ENCODE assay signal across 11 mouse cellular contexts in genomic region chr6:4733208-4733607, GRCm38 (mm10). TPM values are rescaled to one million over a fixed set of nuclear protein-coding genes. Genes with fewer than 3 reads are reported as not detected.
A peak's percentile ranks its signal among the peaks of the same experiment; 100 is the strongest.
DNase-seq lines count a peak whose midpoint lies in the region; ATAC-seq and TF ChIP-seq lines count a peak whose summit lies in the region.
"Had no signal": no experiment of that assay in that cellular context is flagged by ENCODE, and none has a peak within 500 bp of the region (broad histone marks: within the 10 kb centered on the region; RNA-seq: fewer than 3 reads in every experiment).

No protein-coding gene starts in this region.

- peak; percentile 61 for DNase-seq in heart, adult 11 months
- DNase-seq in heart, postnatal 25 days (ENCODE audit: low spot score), result no peak
- no peak for DNase-seq in kidney, postnatal 25 days
- no peak for DNase-seq in ES-E14 (ENCODE audit: low read depth, low spot score)
- no peak for DNase-seq in thymus, postnatal 10 days (ENCODE audit: low spot score in 2 of 2)
- DNase-seq in thymus, postnatal 14 days, result no peak
- DNase-seq: gastrocnemius, postnatal 10 days; kidney, adult 18-20 months had no signal

- H3K4me2 ChIP-seq in kidney, embryonic 16.5 days (replicated peaks; ENCODE audit: low read depth, low read length), result no peak overlapping the region
- H3K4me2 ChIP-seq in intestine, embryonic 15.5 days (replicated peaks), result no peak overlapping the region

- intact Hi-C loops in heart, postnatal 25 days (cut with DNase I), result no loop called here

- no peaks in the 10 kb centered on the region for H3K36me3 ChIP-seq in kidney, embryonic 16.5 days (ENCODE audit: insufficient read depth, low read length)
- no peaks in the 10 kb centered on the region for H3K36me3 ChIP-seq in ES-E14 (ENCODE audit: control insufficient read depth, insufficient read depth, low read length, poor library complexity, severe bottlenecking)
- H3K36me3 ChIP-seq in intestine, embryonic 15.5 days, result no peaks in the 10 kb centered on the region

- no peaks in the 10 kb centered on the region for H3K27me3 ChIP-seq in kidney, embryonic 16.5 days (ENCODE audit: insufficient read depth, low read length)
- H3K27me3 ChIP-seq in intestine, embryonic 15.5 days (replicated peaks), result no peaks in the 10 kb centered on the region

- WGBS in kidney, embryonic 16.5 days, result 37% methylated on average over 8 of the region's 8 CpGs
- WGBS in intestine, embryonic 15.5 days, result 48% methylated on average over 8 of the region's 8 CpGs

- no peaks in the 10 kb centered on the region for H3K9me3 ChIP-seq in kidney, embryonic 16.5 days (ENCODE audit: low read length)
- no peaks in the 10 kb centered on the region for H3K9me3 ChIP-seq in ES-E14 (ENCODE audit: control insufficient read depth, insufficient read depth, low read depth, low read length)
- no peaks in the 10 kb centered on the region for H3K9me3 ChIP-seq in intestine, embryonic 15.5 days

- peak; percentile 73; the same call in 1 of the 2 replicates for ATAC-seq in kidney, embryonic 16.5 days (ENCODE audit: low FRiP score, low TSS enrichment)
- ATAC-seq in intestine, embryonic 15.5 days, result peak; percentile 87

- H3K4me3 ChIP-seq in kidney, embryonic 16.5 days (ENCODE audit: low read length), result no peak overlapping the region
- peak overlapping the region in 1 of 2 experiments; percentile 19; a peak in 1 of 4 replicates for H3K4me3 ChIP-seq in ES-E14 (ENCODE audit: insufficient read depth in 1 of 2, low read depth in 1 of 2, low read length in 2 of 2, poor library complexity in 1 of 2, severe bottlenecking in 1 of 2)
- H3K4me3 ChIP-seq in intestine, embryonic 15.5 days (replicated peaks), result no peak overlapping the region

- no peak overlapping the region for H3K9ac ChIP-seq in kidney, embryonic 16.5 days (replicated peaks; ENCODE audit: low read length)
- 0 out of 2 replicates have a peak overlapping the region, but pooled peaks have one; percentile 18 for H3K9ac ChIP-seq in ES-E14 (ENCODE audit: insufficient read depth, low read depth, low read length, poor library complexity, severe bottlenecking)
- H3K9ac ChIP-seq in intestine, embryonic 15.5 days, result no peak overlapping the region

- 0 out of 2 replicates have a peak, but pooled peaks cover 9% of the 10 kb centered on the region for H3K4me1 ChIP-seq in kidney, embryonic 16.5 days (ENCODE audit: insufficient read depth, low read length)
- H3K4me1 ChIP-seq in ES-E14 (ENCODE audit: control insufficient read depth in 2 of 2, insufficient read depth in 2 of 2, low read length in 2 of 2, poor library complexity in 1 of 2), result peaks cover 6 to 11% of the 10 kb centered on the region in 2 experiments; a peak in 3 of 4 replicates
- 0 out of 2 replicates have a peak, but pooled peaks cover 6% of the 10 kb centered on the region for H3K4me1 ChIP-seq in intestine, embryonic 15.5 days (replicated peaks)

- no peak overlapping the region for H3K27ac ChIP-seq in kidney, embryonic 16.5 days (ENCODE audit: low read length)
- H3K27ac ChIP-seq in ES-E14 (ENCODE audit: insufficient read depth, low read depth, low read length, poor library complexity, severe bottlenecking), result no peak overlapping the region
- H3K27ac ChIP-seq in intestine, embryonic 15.5 days, result no peak overlapping the region
- H3K27ac ChIP-seq: macrophage had no signal

- in situ Hi-C loops in ES-E14 (cut with MboI; ENCODE audit: low sequenced_read_pairs in 2 of 2, unreplicated experiment in 2 of 2), result no loop called here

TF ChIP-seq in ES-E14, 5 proteins besides CTCF, POLR2A, EP300 and RAD21:
- TF ChIP-seq ZNF384 (IDR thresholded peaks at IDR 0.05; ENCODE audit: low read depth, low read length) (no peak), MAFK (IDR thresholded peaks at IDR 0.05; ENCODE audit: insufficient read depth, low read depth, low read length) (0 out of 2 replicates have a peak, but pooled peaks have one; percentile 15), HCFC1 (IDR thresholded peaks at IDR 0.05; ENCODE audit: borderline replicate concordance, insufficient read depth, low read length) (no peak)

RNA-seq across cellular contexts. Expression of gene Sgce, which starts 13.8 kb away (rescaled TPM):
- total RNA-seq in heart, postnatal 25 days (2021), result 10 to 100 TPM; 19.4 to 22.7 TPM
- 47.4 and 50.8 TPM in 2 replicates for polyA plus RNA-seq in kidney, embryonic 16.5 days (2015; fragmentation: Nextera tagmentation; extraction: Ambion mirVana)
- 9.0 and 19.1 TPM in 2 replicates for total RNA-seq in ES-E14 (2012; rRNA removed)
- 45.6 and 47.5 TPM in 2 replicates for polyA plus RNA-seq in intestine, embryonic 15.5 days (2015; fragmentation: Nextera tagmentation; extraction: Ambion mirVana)

RNA-seq across cellular contexts. Expression of gene Peg10, which starts 13.9 kb away (rescaled TPM):
- 1 to 10 TPM; 1.2 TPM for total RNA-seq in heart, postnatal 25 days (2021)
- 2.7 and 3.1 TPM in 2 replicates for polyA plus RNA-seq in kidney, embryonic 16.5 days (2015; fragmentation: Nextera tagmentation; extraction: Ambion mirVana)
- total RNA-seq in ES-E14 (2012; rRNA removed), result 73.3 and 225 TPM in 2 replicates
- polyA plus RNA-seq in intestine, embryonic 15.5 days (2015; fragmentation: Nextera tagmentation; extraction: Ambion mirVana), result 2.8 and 3.2 TPM in 2 replicates

Comparison
In these comparisons a context has a peak if more than half of its experiments do, and no peak if none do; other contexts are left out.
1. RNA of gene Peg10, which starts 13.9 kb away (total RNA-seq): 73.3 to 225 TPM in ES-E14; 1.2 TPM in heart, postnatal 25 days; every median in the first group is over 10 times any median in the second.